Mouse (Mus musculus) bone marrow, adult 2 months (tissue): Measurements from ENCODE around the gene Eaf2.

ENCODE experiments used
- CTCF ChIP-seq: fragments of 200-500 bp; IDR thresholded peaks from 2 replicates; pipeline ENCODE4 v1.5.1; 2011; ENCODE audit warnings: low read length, control low read depth; ENCODE audit not compliant: control insufficient read depth, insufficient read depth
- POLR2A ChIP-seq: fragments of 200-500 bp; IDR thresholded peaks from 2 replicates; pipeline ENCODE4 v1.6.1; 2011; ENCODE audit warnings: low read depth, mild to moderate bottlenecking, control low read depth, low read length, borderline replicate concordance; ENCODE audit not compliant: control insufficient read depth

GRCm38 (mm10) chr16:36784594-36785313 is 90.0 kb downstream of the Eaf2 start, which contains the start of gene Slc15a2:
- TF ChIP-seq POLR2A, result no peak
- no peak for TF ChIP-seq CTCF
